Mouse (Mus musculus) embryonic facial prominence, embryonic 14.5 days (tissue): Measurements from ENCODE around the gene Pld2. TPM values are rescaled to one million over a fixed set of nuclear protein-coding genes. Genes with fewer than 3 reads are reported as not detected.

Experiments
- ATAC-seq: fragments of 200-750 bp; cut with Nextera tagmentation; 2 replicates; pipeline ENCODE4 v1.8.0; 2017; ENCODE audit warnings: low read depth, moderate number of reproducible peaks, moderate TSS enrichment
- DNase-seq: peaks from one replicate; pipeline ENCODE4 v3.0.0-alpha.2; 2015; ENCODE audit warnings: low spot score
- H3K27ac ChIP-seq: fragments of 300-500 bp; sonication (generic); replicated peaks from 2 replicates; pipeline ENCODE4 v1.5.1; 2014; ENCODE audit warnings: low read depth, mild to moderate bottlenecking, low read length, moderate library complexity
- H3K27me3 ChIP-seq: fragments of 300-500 bp; sonication (generic); replicated peaks from 2 replicates; pipeline ENCODE4 v1.6.1; 2014; ENCODE audit warnings: low read length; ENCODE audit not compliant: control insufficient read depth, insufficient read depth
- H3K36me3 ChIP-seq: fragments of 300-500 bp; sonication (generic); 2 replicates; pipeline ENCODE4 v1.6.1; 2014; ENCODE audit warnings: low read length, mixed read lengths; ENCODE audit not compliant: control insufficient read depth, insufficient read depth
- H3K4me1 ChIP-seq: fragments of 300-500 bp; sonication (generic); 2 replicates; pipeline ENCODE4 v1.6.1; 2014; ENCODE audit warnings: antibody characterized with exemption, low read length; ENCODE audit not compliant: control insufficient read depth, insufficient read depth
- H3K4me2 ChIP-seq: fragments of 300-500 bp; sonication (generic); 2 replicates; pipeline ENCODE4 v1.6.1; 2014; ENCODE audit warnings: low read depth, mild to moderate bottlenecking, low read length, moderate library complexity, mixed read lengths
- H3K4me3 ChIP-seq: fragments of 300-500 bp; sonication (generic); 2 replicates; pipeline ENCODE4 v1.5.1; 2014; ENCODE audit warnings: low read depth, mild to moderate bottlenecking, low read length
- H3K9ac ChIP-seq: fragments of 300-500 bp; sonication (generic); 2 replicates; pipeline ENCODE4 v1.6.1; 2014; ENCODE audit warnings: low read depth, mild to moderate bottlenecking, low read length, moderate library complexity, mixed read lengths
- H3K9me3 ChIP-seq: fragments of 300-500 bp; sonication (generic); 2 replicates; pipeline ENCODE4 v1.6.1; 2016; ENCODE audit warnings: low read length; ENCODE audit not compliant: control insufficient read depth
- WGBS: fragments of 180-500 bp; shearing (Covaris S2); extraction: QIAGEN DNeasy Blood & Tissue Kit; methylation state at CpG from one replicate; pipeline ENCODE4 v1.1.7; 2014; 5-methylcytosine and 5-hydroxymethylcytosine counted together
- polyA plus RNA-seq: library from polyadenylated mRNA; unstranded; fragments of >200 nt; fragmentation: Nextera tagmentation; extraction: Ambion mirVana; gene quantifications from 2 replicates; pipeline ENCODE4 v1.2.1, GENCODE M21; 2014

Gene Pld2
- polyA plus RNA-seq, 1 experiment from 2014 or later = 9.5 TPM

GRCm38 (mm10) chr11:70598451-70598953 is 58.6 kb downstream of the Pld2 start:
- Histone ChIP-seq H3K27ac (no peak overlapping the region), H3K27me3 (no peaks in the 10 kb centered on the region), H3K9me3 (no peaks in the 10 kb centered on the region), H3K4me3 (no peak overlapping the region), H3K4me2 (no peak overlapping the region), H3K4me1 (no peaks in the 10 kb centered on the region), H3K36me3 (peaks cover 55% of the 10 kb centered on the region), H3K9ac (no peak overlapping the region)
- ATAC-seq (no peak), DNase-seq (no peak)
- whole genome bisulfite sequencing = 76% methylated on average over 9 of the region's 9 CpGs

GRCm38 (mm10) chr11:70605024-70605566 is 65.2 kb downstream of the Pld2 start:
- Histone ChIP-seq H3K9ac (no peak overlapping the region), H3K4me2 (no peak overlapping the region), H3K4me3 (no peak overlapping the region), H3K4me1 (no peaks in the 10 kb centered on the region), H3K9me3 (no peaks in the 10 kb centered on the region), H3K27me3 (no peaks in the 10 kb centered on the region), H3K27ac (no peak overlapping the region), H3K36me3 (peaks cover 84% of the 10 kb centered on the region)
- 58% methylated on average over 14 of the region's 14 CpGs for WGBS
- ATAC-seq = peak; percentile 27; the same call in 1 of the 2 replicates
- peak; percentile 72 for DNase-seq

GRCm38 (mm10) chr11:70606717-70607116 is 66.9 kb downstream of the Pld2 start:
- ATAC-seq (no peak; the same call in 1 of the 2 replicates), DNase-seq (no peak)
- Histone ChIP-seq H3K27me3 (no peaks in the 10 kb centered on the region), H3K4me3 (no peak overlapping the region), H3K9ac (no peak overlapping the region), H3K4me2 (no peak overlapping the region), H3K4me1 (no peaks in the 10 kb centered on the region), H3K36me3 (peaks cover 91% of the 10 kb centered on the region), H3K9me3 (no peaks in the 10 kb centered on the region), H3K27ac (0 out of 2 replicates have a peak overlapping the region, but pooled peaks have one; percentile 44)
- WGBS = 64% methylated on average over 12 of the region's 12 CpGs

- no peaks in the 10 kb centered on the region for H3K27me3 ChIP-seq
- no peak overlapping the region for H3K27ac ChIP-seq
- WGBS = 89% methylated on average over 9 of the region's 9 CpGs
- DNase-seq (no peak), ATAC-seq (no peak)
- H3K9me3 ChIP-seq = no peaks in the 10 kb centered on the region
- no peaks in the 10 kb centered on the region for H3K4me1 ChIP-seq
- no peak overlapping the region for H3K9ac ChIP-seq
- H3K4me2 ChIP-seq = no peak overlapping the region
- no peak overlapping the region for H3K4me3 ChIP-seq
- peaks cover 93% of the 10 kb centered on the region for H3K36me3 ChIP-seq
Measured at GRCm38 (mm10) chr11:70607611-70608010, 67.7 kb downstream of the Pld2 start.

Other genes starting within 250 kb of the Pld2 start
- gene Alox12e, start 217.4 kb upstream of the Pld2 start, polyA plus RNA-seq = 1.9 and 2.1 TPM in 2 replicates
- gene Alox15, start 188.0 kb upstream of the Pld2 start, polyA plus RNA-seq = 1.1 and 2.2 TPM in 2 replicates
- gene Pelp1, start 130.0 kb upstream of the Pld2 start, polyA plus RNA-seq = 29.8 and 36.2 TPM in 2 replicates
- 19.0 and 24.1 TPM in 2 replicates for gene Arrb2, start 107.4 kb upstream of the Pld2 start, polyA plus RNA-seq
- gene Med11, start 88.1 kb upstream of the Pld2 start, polyA plus RNA-seq = 37.0 and 40.6 TPM in 2 replicates
- gene Zmynd15, start 80.6 kb upstream of the Pld2 start, polyA plus RNA-seq = 0.31 and 0.85 TPM in 2 replicates
- gene Cxcl16, start 80.1 kb upstream of the Pld2 start, polyA plus RNA-seq = 5.7 and 6.0 TPM in 2 replicates
- gene Tm4sf5, start 34.8 kb upstream of the Pld2 start, polyA plus RNA-seq = 0.52 TPM in 1 of 2 replicates, not detected in the other
- gene Vmo1, start 25.4 kb upstream of the Pld2 start, polyA plus RNA-seq = 0.54 and 0.98 TPM in 2 replicates
- gene Gltpd2, start 20.9 kb upstream of the Pld2 start, polyA plus RNA-seq = 0.53 and 0.84 TPM in 2 replicates
- 706 and 727 TPM in 2 replicates for gene Psmb6, start 14.7 kb upstream of the Pld2 start, polyA plus RNA-seq
- 1.1 and 2.7 TPM in 2 replicates for gene Gm40193, start 7.1 kb upstream of the Pld2 start, polyA plus RNA-seq
- gene Mink1, start 22.8 kb downstream of the Pld2 start, polyA plus RNA-seq = 17.2 and 18.3 TPM in 2 replicates
- not detected in 2 replicates for gene 4930544D05Rik, start 75.8 kb downstream of the Pld2 start, polyA plus RNA-seq
- 0.51 and 0.58 TPM in 2 replicates for gene Chrne, start 79.2 kb downstream of the Pld2 start, polyA plus RNA-seq
- 0.38 and 0.60 TPM in 2 replicates for gene Gp1ba, start 99.1 kb downstream of the Pld2 start, polyA plus RNA-seq
- gene Rnf167, start 107.2 kb downstream of the Pld2 start, polyA plus RNA-seq = 100 and 105 TPM in 2 replicates
- 147 and 165 TPM in 2 replicates for gene Slc25a11, start 107.4 kb downstream of the Pld2 start, polyA plus RNA-seq
- 1,605 and 1,712 TPM in 2 replicates for gene Pfn1, start 114.6 kb downstream of the Pld2 start, polyA plus RNA-seq
- gene Eno3, start 117.1 kb downstream of the Pld2 start, polyA plus RNA-seq = 165 and 289 TPM in 2 replicates
- 88.9 and 97.1 TPM in 2 replicates for gene Spag7, start 129.4 kb downstream of the Pld2 start, polyA plus RNA-seq
- gene Camta2, start 148.0 kb downstream of the Pld2 start, polyA plus RNA-seq = 12.6 and 12.8 TPM in 2 replicates
- gene Inca1, start 160.1 kb downstream of the Pld2 start, polyA plus RNA-seq = 1.1 TPM in 2 replicates
- 14.4 and 14.8 TPM in 2 replicates for gene Kif1c, start 160.5 kb downstream of the Pld2 start, polyA plus RNA-seq
- 7.0 and 7.3 TPM in 2 replicates for gene Zfp3, start 224.1 kb downstream of the Pld2 start, polyA plus RNA-seq